Mouse (Mus musculus) lung, adult 2 months (tissue): Measurements from ENCODE around the gene 6030458C11Rik.

Experiments used
- CTCF ChIP-seq: fragments of 200-500 bp; IDR thresholded peaks from 2 replicates; pipeline ENCODE4 v1.5.1; 2011; ENCODE audit warnings: mild to moderate bottlenecking, low read length, control low read depth; ENCODE audit not compliant: insufficient read depth
- POLR2A ChIP-seq: fragments of 200-500 bp; IDR thresholded peaks from 2 replicates; pipeline ENCODE4 v1.6.1; 2011; ENCODE audit warnings: low read depth, mild to moderate bottlenecking, control low read depth, low read length, borderline replicate concordance; ENCODE audit errors: extremely low read depth

DNA sequence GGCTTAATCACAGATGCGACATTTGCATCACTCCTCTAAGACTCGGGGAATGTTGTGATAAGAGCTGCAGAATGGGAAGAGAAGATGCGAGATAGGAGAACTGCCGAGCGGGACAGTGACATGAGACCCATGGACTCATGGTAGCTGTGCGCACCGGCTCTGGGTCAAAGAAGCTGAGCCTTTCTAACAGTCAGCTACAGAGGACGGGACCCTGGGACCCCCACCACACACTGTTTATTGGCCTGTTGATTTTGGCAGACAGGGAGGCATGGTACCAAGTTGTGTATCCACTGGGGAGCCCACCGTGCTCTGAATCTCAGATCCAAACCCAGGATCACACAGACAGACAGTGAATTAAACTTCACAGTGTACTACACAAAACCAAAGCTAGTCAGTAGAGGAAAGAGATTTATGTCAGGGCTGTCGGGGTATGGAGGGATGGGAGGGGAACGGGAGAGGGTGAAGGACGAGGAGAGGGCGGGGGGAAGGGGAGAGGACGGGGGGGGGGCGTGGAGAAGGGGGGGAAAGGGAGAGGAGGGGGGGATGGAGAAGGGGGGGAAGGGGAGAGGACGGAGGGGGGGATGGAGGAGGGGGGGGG is 42.6 kb downstream of the 6030458C11Rik start:
- no peak for TF ChIP-seq POLR2A
- TF ChIP-seq CTCF, result no peak
